Mouse (Mus musculus): ENCODE results near the gene Vill.

The Vill gene

DNA sequence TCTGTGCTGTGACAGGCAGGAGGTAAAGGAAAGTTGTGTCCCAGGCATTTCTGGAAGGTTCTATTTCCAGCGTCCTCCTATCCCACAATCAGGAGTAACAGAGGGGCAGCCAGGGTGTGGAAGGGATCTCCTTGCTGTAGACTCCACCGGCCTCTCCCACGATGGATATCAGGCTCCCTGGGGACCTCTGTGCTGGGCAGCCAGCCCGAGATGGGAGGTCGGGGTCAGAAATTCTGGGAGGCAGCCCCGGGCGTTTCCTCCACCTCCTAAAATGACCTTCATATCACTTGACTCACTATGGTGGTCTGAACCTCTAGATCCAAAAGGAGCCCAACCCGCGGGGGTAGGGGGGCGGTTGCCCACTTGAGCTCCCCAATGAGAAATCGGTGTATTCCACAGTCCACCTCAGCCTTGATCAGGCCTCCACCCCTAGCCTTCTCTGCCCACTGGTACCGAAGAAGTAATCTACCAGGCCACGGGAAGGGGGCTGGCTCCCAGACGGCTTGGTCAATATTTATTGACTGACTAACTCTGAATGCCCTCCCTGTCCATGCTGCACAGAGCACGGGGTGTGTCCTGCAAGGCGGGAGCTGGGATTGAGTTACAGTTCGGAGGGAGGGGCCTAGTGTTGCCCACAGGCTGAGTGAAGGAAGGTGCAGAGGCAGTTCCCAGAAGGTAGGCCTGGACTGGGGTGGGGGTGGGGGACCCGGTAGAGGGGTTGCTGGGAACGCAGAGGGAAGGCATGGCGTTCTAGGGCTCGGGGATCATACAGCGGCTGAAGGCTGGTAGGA is at the start of gene Vill:
TSS of gene Vill (plus strand) at position 625 of the 791 bp plus-strand sequence.
- DNase-seq (ENCODE audit: low spot score) = no peak

DNA sequence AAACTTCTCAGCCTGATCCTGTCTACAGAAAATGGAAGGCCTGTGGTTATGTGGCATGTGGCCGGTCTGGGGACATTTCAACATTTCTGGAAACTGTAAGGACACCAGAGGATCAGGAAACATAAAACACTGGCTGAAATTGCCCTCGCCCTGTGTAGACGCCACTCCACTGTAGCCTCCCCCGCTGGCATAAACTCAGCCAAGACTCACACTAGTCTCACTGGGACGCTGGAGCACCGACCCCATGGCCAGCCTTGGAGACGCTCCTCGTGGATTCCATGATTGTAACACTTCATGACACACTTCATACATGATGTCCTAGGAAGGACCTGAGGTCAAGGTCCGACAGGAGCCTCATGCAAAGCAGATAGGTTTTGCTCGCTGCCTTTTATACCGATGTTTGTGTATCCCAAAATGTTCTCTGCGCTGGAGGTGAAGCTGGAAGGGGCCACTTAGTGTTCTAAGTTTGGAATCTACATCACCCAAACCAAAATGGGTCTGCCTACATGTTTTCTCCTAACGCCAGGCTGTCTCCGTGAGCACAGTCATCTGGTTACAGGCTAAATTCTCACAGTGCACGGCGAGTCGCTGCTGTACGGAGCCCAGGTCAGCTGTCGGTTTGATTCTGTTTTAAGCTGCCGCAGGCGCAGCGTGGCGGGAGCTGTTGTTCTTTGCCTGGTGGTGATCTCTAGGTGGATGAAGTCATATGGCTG is 48.4 kb upstream of the Vill start:
- no peak for DNase-seq (ENCODE audit: low spot score)

DNA sequence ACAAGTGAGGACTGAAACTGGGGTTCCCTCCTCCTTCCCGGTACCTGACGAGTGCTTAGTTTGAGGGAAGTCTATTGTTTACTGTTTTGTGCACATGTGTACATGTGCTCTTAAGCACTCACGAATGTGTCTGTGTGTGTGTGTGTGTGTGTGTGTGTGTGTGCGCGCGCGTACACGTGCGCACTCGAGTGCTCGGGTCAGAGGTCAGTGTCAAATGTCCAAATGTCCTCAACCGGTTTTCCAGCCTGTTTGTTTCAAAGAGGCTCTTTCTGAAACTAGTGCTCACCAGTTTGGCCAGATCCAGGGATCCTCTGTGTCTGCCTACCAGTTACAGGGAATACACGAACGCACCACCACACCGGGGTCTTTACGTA is 47.9 kb upstream of the Vill start:
- no peak for DNase-seq (ENCODE audit: low spot score)

DNA sequence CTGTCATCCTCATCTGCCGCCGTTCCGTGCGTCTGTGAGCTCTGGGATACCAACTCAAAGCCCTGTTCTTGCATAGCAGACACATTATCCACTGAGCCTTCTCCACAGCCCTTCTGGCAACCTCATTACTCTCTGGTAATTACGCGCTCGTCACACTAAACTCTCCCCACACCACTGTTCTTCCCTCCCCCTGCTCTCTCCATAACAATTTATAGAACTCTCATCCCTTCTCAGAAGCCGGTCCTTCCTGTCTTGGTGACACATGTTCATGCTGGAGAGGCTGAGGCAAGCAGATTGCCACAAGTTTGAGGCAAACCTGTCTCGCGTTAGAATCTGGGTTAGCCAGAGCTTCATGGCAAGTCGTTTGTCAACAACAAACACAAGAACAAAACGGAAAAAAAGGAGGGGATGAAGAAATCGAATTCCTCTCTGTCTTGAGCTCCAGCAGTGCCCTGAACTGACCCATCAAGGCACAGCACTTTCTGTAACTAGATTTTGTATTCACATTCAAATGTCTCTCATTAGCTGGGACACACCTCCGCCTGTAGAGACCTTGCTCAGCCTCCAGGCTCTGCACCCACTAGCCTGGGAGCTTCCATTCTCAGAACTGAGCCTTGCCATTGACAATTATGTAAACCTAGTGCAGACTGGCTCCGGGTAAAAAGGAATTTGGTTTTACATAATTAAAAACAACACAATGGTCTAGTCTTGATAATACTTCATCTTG is 47.1 kb upstream of the Vill start:
- no peak for DNase-seq (ENCODE audit: low spot score)

DNA sequence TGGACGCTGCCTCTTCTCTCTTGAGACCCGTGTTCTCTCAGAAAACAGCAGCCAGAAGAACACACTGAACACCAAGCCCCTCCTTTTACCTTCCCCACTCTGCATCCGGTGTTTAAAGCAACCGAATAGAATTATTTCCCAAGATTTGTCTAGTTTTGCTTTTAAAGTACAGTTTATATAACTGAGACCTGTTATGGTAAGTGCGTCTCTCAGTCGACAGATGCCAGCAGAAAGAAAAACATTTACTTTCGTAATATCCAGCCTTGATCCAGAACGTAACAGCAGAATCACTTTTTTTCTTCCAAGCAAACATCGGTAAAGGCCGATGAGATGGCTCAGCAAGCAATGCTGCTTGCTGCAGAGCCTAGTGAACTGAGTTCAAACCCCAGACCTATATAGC is 45.3 kb upstream of the Vill start:
- DNase-seq (ENCODE audit: low spot score) = no peak

DNA sequence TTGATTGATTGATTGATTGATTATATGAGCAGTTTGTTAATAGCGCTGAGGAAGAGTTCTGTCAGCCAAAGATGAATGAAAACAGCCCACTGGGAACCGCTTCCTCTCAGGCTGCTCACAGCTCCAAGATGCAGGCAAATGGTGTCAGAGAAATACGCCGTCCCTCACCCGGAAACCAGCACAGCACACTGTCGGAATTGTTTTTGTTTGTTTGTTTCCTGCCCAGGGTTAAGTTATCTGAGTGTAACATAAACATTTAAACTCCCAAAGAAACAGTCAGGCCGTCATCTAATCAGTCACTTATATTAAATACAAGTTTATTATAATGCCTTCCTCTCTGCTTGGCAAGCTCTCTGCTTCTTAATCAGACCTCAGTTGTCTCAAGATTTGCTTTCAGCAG is 43.7 kb upstream of the Vill start:
- no peak for DNase-seq (ENCODE audit: low spot score)

DNA sequence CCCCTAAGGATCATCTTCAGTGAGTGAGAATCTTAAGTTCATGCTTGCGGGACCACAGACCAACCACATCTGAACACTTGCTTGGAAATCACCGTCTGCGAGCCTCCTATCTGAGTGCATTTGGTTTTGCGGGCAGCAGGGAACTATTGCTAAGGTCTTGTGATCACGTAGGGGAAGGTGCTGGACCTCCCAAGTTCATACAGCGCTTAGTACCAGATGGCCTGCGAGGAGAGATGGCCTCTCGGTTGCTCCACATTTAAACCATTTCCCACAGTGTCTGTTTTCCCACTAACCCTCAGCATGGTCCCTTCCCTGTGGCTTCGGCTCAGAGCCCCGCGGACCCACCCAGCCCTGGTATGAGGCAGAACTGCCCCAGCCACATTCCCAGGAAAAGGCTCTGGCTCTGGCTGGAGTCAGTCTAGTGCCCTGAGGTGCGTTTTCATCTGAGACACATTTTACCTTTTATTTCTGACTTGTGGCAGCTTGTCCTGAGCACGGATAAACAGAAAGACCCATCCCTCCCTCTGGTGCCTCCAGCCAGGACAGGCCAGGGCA is 42.3 kb upstream of the Vill start:
- DNase-seq (ENCODE audit: low spot score) = no peak

DNA sequence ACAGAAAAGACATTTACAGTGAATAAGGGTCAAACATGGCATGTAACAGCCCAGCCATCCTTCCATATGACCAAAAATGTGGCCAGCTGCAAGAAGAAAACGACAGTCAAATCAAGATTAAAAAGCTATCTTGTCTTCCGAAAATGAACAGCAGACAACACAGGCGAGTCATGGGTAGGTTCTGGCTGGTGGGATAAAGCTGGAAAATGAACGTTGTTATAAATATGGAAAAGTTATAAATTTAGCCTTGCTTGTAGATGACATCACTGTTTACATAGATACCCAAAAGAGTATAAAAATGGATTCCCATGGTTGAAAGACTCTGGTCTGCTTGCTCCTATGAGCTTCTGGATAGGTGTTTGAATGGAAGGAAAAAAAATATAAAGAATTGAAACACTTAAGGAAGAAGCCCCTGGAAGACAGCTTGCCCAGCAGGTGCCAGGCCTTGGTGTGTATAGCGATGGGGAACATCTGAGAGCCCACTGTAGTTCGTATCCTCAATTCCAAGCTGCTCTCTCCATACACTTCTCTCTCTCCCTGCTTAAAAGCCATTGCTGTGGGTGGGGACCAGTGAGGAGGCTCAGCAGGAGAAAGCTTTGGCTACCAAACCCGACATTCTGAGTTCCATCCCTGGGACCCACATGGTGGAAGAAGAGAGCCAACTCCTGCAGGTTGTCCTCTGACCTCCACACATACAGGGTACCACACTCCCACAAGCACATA is 35.6 kb upstream of the Vill start:
- DNase-seq (ENCODE audit: low spot score) = no peak

DNA sequence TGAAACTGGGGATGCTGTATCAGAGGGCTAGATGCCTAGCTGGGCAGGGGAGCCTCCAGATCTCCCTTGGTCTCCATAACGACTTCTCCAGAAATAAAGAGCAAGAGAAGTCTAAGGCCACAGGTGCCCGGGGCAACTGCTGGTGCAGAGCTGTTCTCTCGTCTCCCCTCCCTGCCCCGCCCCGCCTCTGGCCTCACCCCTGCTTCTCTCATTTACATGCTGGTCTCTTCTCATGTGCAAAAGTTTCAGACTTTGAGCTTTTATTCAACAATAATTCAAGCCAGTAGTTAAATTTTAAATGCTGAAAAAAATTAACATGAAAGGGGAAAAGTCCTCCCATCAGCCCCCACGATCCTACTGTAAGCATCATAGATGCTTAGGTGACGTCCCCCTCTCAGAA is 30.8 kb upstream of the Vill start:
- no peak for DNase-seq (ENCODE audit: low spot score)

DNA sequence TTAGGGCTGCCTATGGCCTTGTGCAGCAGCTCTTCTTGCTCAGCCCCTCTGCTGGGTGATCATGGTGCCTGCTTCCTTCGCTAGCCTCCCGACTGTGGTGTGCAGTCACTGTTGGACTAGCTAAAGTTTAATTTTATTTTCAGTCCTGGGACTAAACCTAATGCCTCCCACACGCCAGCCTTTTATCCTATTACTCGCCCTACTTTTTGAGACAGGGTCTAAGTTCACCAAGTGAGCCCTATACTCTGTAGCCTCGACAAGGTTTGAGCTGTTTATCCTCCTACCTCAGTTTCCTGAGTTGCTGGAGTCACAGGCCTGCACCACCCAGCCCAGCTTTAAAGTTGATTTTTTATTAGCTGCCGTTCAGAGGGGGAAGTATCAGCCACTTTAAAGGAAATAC is 27.3 kb upstream of the Vill start:
- no peak for DNase-seq (ENCODE audit: low spot score)

DNA sequence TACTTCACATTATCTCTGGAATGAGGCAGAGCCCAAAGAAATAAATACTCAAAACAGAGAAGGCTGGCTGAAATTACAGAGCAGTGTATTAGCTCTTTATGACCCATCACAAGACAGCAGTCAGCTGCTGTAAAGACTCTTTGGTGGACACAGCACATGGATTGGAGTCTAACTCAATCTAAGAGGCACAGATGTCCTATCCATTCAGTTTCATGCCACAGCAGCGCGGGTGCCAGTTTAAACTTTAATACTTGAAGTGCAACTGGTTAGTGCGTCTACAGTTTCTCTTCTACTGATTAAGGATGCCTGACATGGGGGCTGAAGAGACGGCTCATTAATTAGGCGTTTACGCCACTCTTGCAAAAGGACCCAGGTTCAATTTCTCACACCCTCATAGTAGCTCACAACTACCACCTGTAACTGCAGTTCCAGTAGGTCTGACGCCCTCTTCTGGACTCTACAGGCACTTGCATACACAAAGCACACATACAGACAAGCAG is 26.7 kb upstream of the Vill start:
- no peak for DNase-seq (ENCODE audit: low spot score)

DNA sequence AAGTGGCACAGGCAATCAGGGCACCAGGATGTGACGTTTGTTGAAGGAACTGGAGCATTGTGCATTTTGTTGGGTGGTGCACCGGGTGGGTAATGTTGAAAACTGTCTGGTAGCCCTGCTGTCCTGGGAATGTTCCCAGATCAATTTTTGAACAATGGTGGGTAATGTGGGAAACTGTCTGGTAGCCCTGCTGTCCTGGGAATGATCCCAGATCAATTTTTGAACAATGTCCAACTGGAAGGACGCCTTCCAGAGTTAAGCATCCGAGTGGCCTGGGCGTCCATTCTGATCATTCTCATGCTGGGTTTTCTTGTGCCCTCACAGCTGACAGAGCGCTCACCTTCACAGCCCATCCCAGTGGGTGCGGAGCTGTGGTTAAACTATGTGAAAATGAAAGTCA is 25.2 kb upstream of the Vill start:
- no peak for DNase-seq (ENCODE audit: low spot score)

DNA sequence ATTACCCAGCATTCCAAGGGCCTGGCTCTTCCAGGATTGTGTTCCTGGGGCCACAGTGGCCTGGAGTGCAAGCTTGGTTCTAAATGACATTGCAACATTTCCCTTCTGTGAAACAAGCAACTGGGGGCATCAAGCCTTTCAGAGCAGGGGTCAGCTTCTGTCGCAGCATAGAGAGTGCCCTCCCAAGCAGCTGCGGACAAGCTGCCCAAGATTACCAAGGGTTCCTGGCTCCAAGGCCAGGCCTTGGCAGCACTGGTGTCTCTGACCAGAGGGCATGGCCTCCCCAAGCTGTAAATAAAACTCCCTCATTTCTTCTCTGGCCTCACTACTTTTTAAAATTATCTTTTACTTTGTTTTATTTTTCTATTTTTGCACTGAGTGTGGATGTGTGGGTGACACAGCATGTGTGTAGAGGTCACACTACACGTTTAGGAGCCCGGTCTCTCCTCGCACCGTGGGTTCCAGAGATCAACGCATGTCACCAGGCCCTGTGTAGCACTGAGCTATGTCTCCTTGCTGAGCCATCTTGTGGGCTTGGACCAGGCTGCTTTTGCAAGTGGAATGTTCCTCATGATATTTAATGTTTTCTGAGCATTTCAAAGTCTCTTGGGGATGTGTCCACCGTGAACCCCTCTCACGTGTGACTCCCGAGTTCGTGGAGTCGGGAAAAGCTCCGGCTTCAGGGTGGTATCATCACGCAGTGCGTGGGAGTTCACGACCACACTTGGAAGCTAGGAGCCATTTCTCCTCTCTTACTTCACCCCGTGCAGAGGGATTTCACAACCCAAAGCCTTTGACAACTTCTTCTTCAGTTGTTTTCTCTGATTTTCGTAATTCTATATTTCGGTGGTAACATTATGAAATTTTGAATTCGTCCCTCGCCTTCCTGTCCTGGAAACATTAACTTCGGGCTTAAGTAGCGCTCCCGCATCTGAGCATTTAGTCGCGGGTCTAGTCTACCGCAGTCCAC is 24.1 kb upstream of the Vill start:
- DNase-seq (ENCODE audit: low spot score) = no peak

DNA sequence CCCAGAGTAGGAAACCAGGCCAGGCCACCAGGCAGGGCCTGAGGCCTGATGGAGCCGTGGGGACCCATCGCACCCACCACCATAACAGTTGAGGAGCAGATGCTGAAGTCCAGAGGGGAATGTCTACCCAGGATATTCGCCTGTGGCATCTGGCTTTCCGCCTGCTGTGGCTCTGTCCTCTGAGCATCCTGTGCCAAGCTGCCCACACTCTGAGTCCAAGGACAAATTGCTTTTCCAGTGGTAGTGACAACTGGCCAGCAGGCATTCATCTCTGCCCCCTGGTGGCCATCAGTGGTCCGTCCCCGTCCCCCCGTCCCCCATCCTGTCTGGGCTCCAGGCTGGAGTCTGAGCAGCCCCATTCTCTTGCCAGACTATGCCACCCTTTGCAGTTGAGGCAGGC is 23.0 kb upstream of the Vill start:
- DNase-seq (ENCODE audit: low spot score) = peak; percentile 46

DNA sequence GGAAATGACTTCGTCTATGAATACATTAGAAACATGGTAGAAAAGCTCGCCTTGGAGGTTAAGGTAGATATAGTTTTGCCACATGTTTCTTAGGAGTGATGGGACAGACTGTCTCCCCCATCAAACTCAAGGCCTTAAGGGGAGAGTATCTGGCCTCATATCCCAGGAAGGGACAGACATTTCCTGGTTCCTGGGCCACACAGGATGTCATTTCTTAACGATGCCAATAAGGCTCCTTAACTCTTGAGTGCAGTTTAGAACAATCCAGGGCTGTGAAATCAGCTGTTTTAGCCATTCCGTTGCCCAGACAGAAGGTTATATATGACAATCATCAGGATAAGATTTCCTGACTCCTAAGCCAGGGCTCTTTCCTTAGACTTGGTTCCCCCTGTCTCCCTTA is 21.5 kb upstream of the Vill start:
- no peak for DNase-seq (ENCODE audit: low spot score)

DNA sequence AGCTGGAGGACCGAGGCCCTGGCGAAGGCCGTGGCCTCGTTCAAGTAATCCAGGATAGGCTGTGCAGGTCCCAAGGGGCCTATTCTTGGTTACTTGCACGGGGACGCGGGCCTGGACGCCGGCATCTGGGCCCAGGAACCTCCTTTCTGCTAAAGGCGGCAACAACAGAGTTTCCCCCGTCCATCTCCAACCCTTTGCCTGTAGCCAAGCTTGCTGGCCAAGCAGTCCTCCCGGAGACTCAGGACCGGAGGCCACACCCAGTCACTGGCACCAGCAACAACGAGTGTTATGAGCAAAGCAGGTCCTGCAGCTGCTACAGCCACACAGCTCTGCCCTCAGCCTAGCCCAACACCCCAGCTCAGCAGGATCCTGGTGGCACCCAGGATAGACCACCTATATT is 20.8 kb upstream of the Vill start:
- DNase-seq (ENCODE audit: low spot score) = no peak

DNA sequence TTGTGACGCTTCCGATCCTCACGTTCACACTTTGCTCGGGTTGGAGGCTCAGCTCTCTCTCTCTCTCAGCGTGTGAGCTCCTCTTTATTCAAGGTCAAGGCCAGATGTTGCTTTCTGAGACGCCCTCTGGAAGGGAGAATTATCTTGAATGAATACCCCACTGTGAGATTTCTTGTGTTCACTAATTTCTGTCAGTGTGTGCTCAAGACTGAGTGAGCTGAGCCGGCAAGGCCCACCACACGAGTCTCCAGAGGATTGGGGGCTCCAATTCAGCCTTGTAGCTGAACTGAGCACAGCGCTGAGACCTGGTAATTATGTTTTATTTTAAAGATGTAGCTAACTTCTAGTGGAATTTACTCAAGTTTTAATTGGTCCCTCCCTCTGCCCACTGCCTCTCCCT is 20.0 kb upstream of the Vill start:
- no peak for DNase-seq (ENCODE audit: low spot score)

DNA sequence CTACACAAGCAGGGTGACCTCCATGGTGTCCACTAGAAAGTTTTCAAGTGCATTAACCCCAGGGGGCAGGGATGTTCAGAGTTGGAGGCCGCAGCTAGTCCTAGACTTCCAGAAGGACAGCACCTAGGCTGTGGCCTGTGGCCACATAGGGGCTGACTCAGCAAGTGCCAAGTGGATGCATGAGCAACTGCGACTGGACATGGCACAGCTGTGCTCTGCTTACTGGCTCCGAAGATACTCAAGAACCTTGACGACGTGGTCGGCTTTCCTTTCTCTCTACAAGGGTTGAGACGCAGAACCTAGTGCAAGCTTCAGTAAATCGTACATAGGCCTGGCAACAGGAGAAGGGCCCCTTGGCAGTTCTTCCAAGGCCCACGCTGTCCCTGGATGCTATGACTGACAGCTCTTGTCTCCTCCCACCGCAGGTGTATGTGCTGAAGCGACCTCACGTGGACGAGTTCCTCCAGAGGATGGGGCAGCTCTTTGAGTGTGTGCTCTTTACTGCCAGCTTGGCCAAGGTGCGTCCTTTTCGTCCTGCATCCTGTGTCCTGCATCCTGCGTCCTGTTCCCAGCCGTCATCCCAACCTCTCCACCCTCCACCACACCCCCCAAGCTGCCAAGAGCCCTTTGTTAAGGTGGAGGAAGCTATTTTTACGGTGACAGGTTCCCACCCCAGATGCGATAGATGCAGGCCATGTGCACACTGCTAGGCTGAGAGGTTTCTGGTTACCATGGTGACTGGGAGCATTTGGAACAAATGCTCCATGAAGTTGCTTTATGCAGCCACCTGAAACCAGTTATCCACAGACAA is 19.3 kb upstream of the Vill start:
- DNase-seq (ENCODE audit: low spot score) = no peak

DNA sequence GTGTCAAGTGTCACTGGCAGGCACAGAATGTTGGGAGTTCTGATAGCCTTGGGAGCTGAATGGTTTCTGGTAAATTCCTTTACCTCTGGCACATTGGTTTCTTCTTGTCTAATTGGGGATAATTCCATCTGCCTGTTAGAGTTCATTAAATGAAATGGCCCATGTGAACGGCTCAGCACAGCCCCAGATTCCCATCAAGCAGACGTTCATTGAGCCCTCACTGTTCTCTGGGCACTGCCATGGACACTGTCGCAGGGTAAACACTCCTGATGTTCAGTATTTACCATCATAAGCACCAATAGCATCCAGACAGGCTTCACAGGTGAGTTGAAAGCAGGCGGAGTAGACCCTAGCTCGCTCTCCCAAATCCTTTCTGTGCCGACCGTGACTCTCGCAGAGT is 18.5 kb upstream of the Vill start:
- DNase-seq (ENCODE audit: low spot score) = no peak
